Mouse (Mus musculus) heart, adult 2 months (tissue): ENCODE measurements at regions not wholly inside any gene's neighbourhood (a gene's known extent, or its start where the extent isn't known, plus 50 kb on each side); places are given as distances from the start of the nearest gene placed in this dataset.

ENCODE experiments used
- CTCF ChIP-seq: fragments of 200-600 bp; IDR thresholded peaks from 2 replicates; pipeline ENCODE4 v1.8.1; 2022; ENCODE audit warnings: antibody characterized with exemption, mild to moderate bottlenecking, moderate library complexity
- EP300 ChIP-seq: fragments of 200-500 bp; IDR thresholded peaks from 2 replicates; pipeline ENCODE4 v1.6.1; 2011; ENCODE audit warnings: low read depth, low read length, control low read depth; ENCODE audit not compliant: insufficient read depth
- POLR2A ChIP-seq: fragments of 200-500 bp; IDR thresholded peaks from 2 replicates; pipeline ENCODE4 v1.6.1; 2011; ENCODE audit warnings: mild to moderate bottlenecking, low read depth, low read length, control low read depth; ENCODE audit not compliant: insufficient read depth

DNA sequence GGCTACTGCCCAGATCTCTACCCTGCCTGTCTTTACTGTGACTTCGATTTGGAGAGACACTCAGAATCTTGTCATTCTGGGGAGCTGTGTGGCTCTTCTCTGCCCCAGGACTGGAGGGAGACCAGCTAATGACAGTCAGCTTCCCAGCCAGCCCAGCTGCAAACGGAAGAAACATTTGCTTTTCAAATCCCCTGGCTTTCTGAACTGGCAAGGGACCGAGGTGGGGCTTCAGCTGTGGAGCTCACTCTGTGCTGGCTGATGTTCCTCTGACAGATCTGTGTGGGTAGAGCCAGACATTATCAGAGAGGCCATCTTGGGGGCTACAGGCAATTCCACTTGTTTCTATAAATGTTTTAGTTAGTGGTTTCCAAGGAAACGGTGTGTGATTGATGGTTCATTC lies 54.0 kb upstream of the Slc35f3 start:
- TF ChIP-seq CTCF = no peak
- TF ChIP-seq POLR2A = no peak
- TF ChIP-seq EP300 = no peak
